Mouse (Mus musculus) embryo, embryonic 10 days (tissue): ENCODE data around the gene Pramef12.
"Not testable (repeated sequence)": the region's sequence is repeated elsewhere in the genome, so short reads cannot be mapped to it uniquely, and the experiment has no call there.

Source experiments
- DNase-seq: peaks from one replicate; pipeline ENCODE4 v3.0.0-alpha.2; 2015; ENCODE audit warnings: low spot score

Gene Pramef12

GRCm38 (mm10) chr4:144408290-144408689 lies at the start of gene Pramef12:
Pramef12 (minus strand) TSS chr4:144408464.
- no peak for DNase-seq

GRCm38 (mm10) chr4:144453217-144453616 lies 45.0 kb upstream of the Pramef12 start, which contains the start of gene Gm9944:
Gm9944 (minus strand) TSS chr4:144453317.
- DNase-seq, result no peak

GRCm38 (mm10) chr4:144448546-144448945 lies 40.3 kb upstream of the Pramef12 start:
- DNase-seq, result no peak

- DNase-seq, result no peak
Observed at GRCm38 (mm10) chr4:144441582-144441981, 33.3 kb upstream of the Pramef12 start.

- no peak for DNase-seq
Observed at GRCm38 (mm10) chr4:144441095-144441494, 32.8 kb upstream of the Pramef12 start.

- no peak for DNase-seq
Observed at GRCm38 (mm10) chr4:144438672-144439071, 30.4 kb upstream of the Pramef12 start, which contains the start of gene 1700012P22Rik. 1700012P22Rik (minus strand) TSS chr4:144438772.

- DNase-seq, result no peak
Observed at GRCm38 (mm10) chr4:144433216-144433615, 25.0 kb upstream of the Pramef12 start.

GRCm38 (mm10) chr4:144430723-144431122 lies 22.5 kb upstream of the Pramef12 start:
- no peak for DNase-seq

GRCm38 (mm10) chr4:144428868-144429267 lies 20.6 kb upstream of the Pramef12 start:
- DNase-seq, result peak; percentile 14

- no peak for DNase-seq
Observed at GRCm38 (mm10) chr4:144424590-144424989, 16.3 kb upstream of the Pramef12 start.

- peak; percentile 18 for DNase-seq
Observed at GRCm38 (mm10) chr4:144420644-144421043, 12.4 kb upstream of the Pramef12 start.

- DNase-seq, result no peak
Observed at GRCm38 (mm10) chr4:144406261-144406660, 2.0 kb downstream of the Pramef12 start.

- peak; percentile 79 for DNase-seq
Observed at GRCm38 (mm10) chr4:144404456-144405086, 3.7 kb downstream of the Pramef12 start.

GRCm38 (mm10) chr4:144402712-144403111 lies 5.6 kb downstream of the Pramef12 start:
- DNase-seq, result no peak

GRCm38 (mm10) chr4:144396316-144396715 lies 11.9 kb downstream of the Pramef12 start:
- DNase-seq, result no peak

GRCm38 (mm10) chr4:144377911-144378310 lies 30.4 kb downstream of the Pramef12 start, which contains the start of gene Pramef20:
Pramef20 (minus strand) TSS chr4:144377933.
- DNase-seq, result no peak

- DNase-seq, result not testable (repeated sequence)
Observed at GRCm38 (mm10) chr4:144357642-144358041, 50.6 kb downstream of the Pramef12 start, which contains the start of gene Gm13119. Gm13119 (plus strand) TSS chr4:144357942.
